Mouse (Mus musculus): ENCODE results near the gene B3galnt1. TPM values are rescaled to one million over a fixed set of nuclear protein-coding genes. Genes with fewer than 3 reads are reported as not detected.

The B3galnt1 gene
- polyA plus RNA-seq, 1 experiment from 2014 or later: 4.3 TPM

DNA sequence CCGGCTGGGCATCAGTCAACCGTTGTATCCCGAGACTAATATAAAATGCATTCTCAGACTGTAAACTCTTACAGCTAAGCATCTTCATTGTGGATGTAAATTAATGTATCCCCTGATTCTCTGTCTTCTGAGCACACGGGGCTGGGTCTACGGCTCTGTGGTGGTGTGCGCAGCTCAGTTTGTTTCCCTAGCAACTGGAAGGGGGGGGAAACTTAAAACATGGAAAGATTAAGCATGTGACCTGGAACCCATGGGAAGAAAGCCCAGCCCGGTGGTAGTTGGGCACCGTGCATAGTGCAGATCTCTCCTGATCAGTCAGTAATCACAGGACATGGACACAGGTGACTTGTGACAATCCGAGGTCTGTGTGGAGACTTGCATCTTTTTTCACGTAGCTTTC lies 63.3 kb downstream of the B3galnt1 start:
- no peaks in the 10 kb centered on the region for H3K36me3 ChIP-seq (ENCODE audit: control insufficient read depth, insufficient read depth)
- ATAC-seq (ENCODE audit: low read depth): no peak
- no peaks in the 10 kb centered on the region for H3K9me3 ChIP-seq (replicated peaks; ENCODE audit: control insufficient read depth, low read length)
- H3K4me3 ChIP-seq (ENCODE audit: low read depth, low read length): no peak overlapping the region
- no peaks in the 10 kb centered on the region for H3K27me3 ChIP-seq (ENCODE audit: control insufficient read depth, insufficient read depth, low read depth, low read length)
- 89% methylated on average over 10 of the region's 10 CpGs for WGBS (ENCODE audit: insufficient replicate concordance)
- H3K27ac ChIP-seq (ENCODE audit: low read length): no peak overlapping the region
- no peak overlapping the region for H3K9ac ChIP-seq (ENCODE audit: low read depth, low read length)
- no peak overlapping the region for H3K4me2 ChIP-seq (ENCODE audit: low read depth, low read length)
- H3K4me1 ChIP-seq (ENCODE audit: control insufficient read depth, low read depth, low read length): no peaks in the 10 kb centered on the region

DNA sequence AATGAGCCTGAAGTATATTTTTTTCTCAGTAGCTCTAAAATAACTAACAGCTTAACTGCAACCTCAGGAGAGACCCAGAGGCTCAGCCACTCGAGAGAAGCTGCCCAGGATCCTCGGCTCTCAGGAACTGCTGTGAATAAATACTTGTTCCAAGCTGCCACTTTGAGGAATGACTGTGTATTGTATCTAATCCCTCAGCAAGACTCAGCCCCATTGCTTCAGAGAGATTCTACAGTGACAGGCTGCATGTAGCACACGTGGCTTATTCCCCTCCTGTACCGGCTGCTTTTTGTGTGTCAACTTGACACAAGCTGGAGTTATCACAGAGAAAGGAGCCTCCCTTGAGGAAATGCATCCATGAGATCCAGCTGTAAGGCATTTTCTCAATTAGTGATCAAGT lies 66.1 kb downstream of the B3galnt1 start:
- ATAC-seq (ENCODE audit: low read depth): no peak
- no peaks in the 10 kb centered on the region for H3K9me3 ChIP-seq (replicated peaks; ENCODE audit: control insufficient read depth, low read length)
- no peaks in the 10 kb centered on the region for H3K4me1 ChIP-seq (ENCODE audit: control insufficient read depth, low read depth, low read length)
- H3K27ac ChIP-seq (ENCODE audit: low read length): no peak overlapping the region
- H3K4me2 ChIP-seq (ENCODE audit: low read depth, low read length): no peak overlapping the region
- no peaks in the 10 kb centered on the region for H3K36me3 ChIP-seq (ENCODE audit: control insufficient read depth, insufficient read depth)
- H3K27me3 ChIP-seq (ENCODE audit: control insufficient read depth, insufficient read depth, low read depth, low read length): no peaks in the 10 kb centered on the region
- no peak overlapping the region for H3K9ac ChIP-seq (ENCODE audit: low read depth, low read length)
- WGBS (ENCODE audit: insufficient replicate concordance): 66% methylated on average over 4 of the region's 4 CpGs
- H3K4me3 ChIP-seq (ENCODE audit: low read depth, low read length): no peak overlapping the region

- Histone ChIP-seq H3K4me1 (ENCODE audit: control insufficient read depth, low read depth, low read length) (no peaks in the 10 kb centered on the region), H3K9me3 (replicated peaks; ENCODE audit: control insufficient read depth, low read length) (no peaks in the 10 kb centered on the region), H3K27me3 (ENCODE audit: control insufficient read depth, insufficient read depth, low read depth, low read length) (no peaks in the 10 kb centered on the region), H3K4me2 (ENCODE audit: low read depth, low read length) (no peak overlapping the region), H3K9ac (ENCODE audit: low read depth, low read length) (no peak overlapping the region), H3K36me3 (ENCODE audit: control insufficient read depth, insufficient read depth) (no peaks in the 10 kb centered on the region), H3K4me3 (ENCODE audit: low read depth, low read length) (no peak overlapping the region), H3K27ac (ENCODE audit: low read length) (no peak overlapping the region)
- 74% methylated on average over 9 of the region's 9 CpGs for WGBS (ENCODE audit: insufficient replicate concordance)
- ATAC-seq (ENCODE audit: low read depth): no peak
These were observed 67.2 kb downstream of the B3galnt1 start for GRCm38 (mm10) chr3:69531511-69531910.

- ATAC-seq (ENCODE audit: low read depth): no peak
- Histone ChIP-seq H3K36me3 (ENCODE audit: control insufficient read depth, insufficient read depth) (no peaks in the 10 kb centered on the region), H3K4me1 (ENCODE audit: control insufficient read depth, low read depth, low read length) (no peaks in the 10 kb centered on the region), H3K27ac (ENCODE audit: low read length) (no peak overlapping the region), H3K27me3 (ENCODE audit: control insufficient read depth, insufficient read depth, low read depth, low read length) (no peaks in the 10 kb centered on the region), H3K4me2 (ENCODE audit: low read depth, low read length) (no peak overlapping the region), H3K9ac (ENCODE audit: low read depth, low read length) (no peak overlapping the region), H3K4me3 (ENCODE audit: low read depth, low read length) (no peak overlapping the region), H3K9me3 (replicated peaks; ENCODE audit: control insufficient read depth, low read length) (no peaks in the 10 kb centered on the region)
- WGBS (ENCODE audit: insufficient replicate concordance): 58% methylated on average over 7 of the region's 7 CpGs
These were observed 69.2 kb downstream of the B3galnt1 start for GRCm38 (mm10) chr3:69529576-69529975.

DNA sequence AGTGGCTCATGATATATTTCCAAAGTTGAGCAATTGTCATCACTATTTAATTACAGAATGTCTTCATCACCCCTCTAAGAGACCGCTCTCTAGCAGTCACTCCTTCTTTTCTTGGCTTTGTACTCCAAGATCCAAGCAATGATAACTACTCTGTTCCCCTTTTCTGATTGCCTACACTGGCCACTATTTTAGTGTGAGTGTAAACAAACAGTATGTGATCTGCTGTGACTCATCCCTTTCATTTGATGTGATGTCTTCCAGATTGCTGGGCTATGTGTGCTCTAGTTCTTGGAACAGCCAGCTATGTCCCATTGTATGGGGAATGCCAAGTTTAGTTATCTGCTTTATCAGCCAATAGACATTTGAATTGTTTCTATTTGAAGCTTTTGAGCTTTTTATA lies 71.4 kb downstream of the B3galnt1 start:
- Histone ChIP-seq H3K4me2 (ENCODE audit: low read depth, low read length) (no peak overlapping the region), H3K4me3 (ENCODE audit: low read depth, low read length) (no peak overlapping the region), H3K27ac (ENCODE audit: low read length) (no peak overlapping the region), H3K27me3 (ENCODE audit: control insufficient read depth, insufficient read depth, low read depth, low read length) (no peaks in the 10 kb centered on the region), H3K9me3 (replicated peaks; ENCODE audit: control insufficient read depth, low read length) (0 out of 2 replicates have a peak, but pooled peaks cover under 1% of the 10 kb centered on the region), H3K4me1 (ENCODE audit: control insufficient read depth, low read depth, low read length) (no peaks in the 10 kb centered on the region), H3K9ac (ENCODE audit: low read depth, low read length) (no peak overlapping the region), H3K36me3 (ENCODE audit: control insufficient read depth, insufficient read depth) (no peaks in the 10 kb centered on the region)
- ATAC-seq (ENCODE audit: low read depth): no peak
- WGBS (ENCODE audit: insufficient replicate concordance): 81% methylated on average over 1 of the region's 1 CpGs

- Histone ChIP-seq H3K4me3 (ENCODE audit: low read depth, low read length) (no peak overlapping the region), H3K4me2 (ENCODE audit: low read depth, low read length) (no peak overlapping the region), H3K36me3 (ENCODE audit: control insufficient read depth, insufficient read depth) (no peaks in the 10 kb centered on the region), H3K9me3 (replicated peaks; ENCODE audit: control insufficient read depth, low read length) (0 out of 2 replicates have a peak, but pooled peaks cover 4% of the 10 kb centered on the region), H3K27ac (ENCODE audit: low read length) (no peak overlapping the region), H3K4me1 (ENCODE audit: control insufficient read depth, low read depth, low read length) (no peaks in the 10 kb centered on the region), H3K27me3 (ENCODE audit: control insufficient read depth, insufficient read depth, low read depth, low read length) (no peaks in the 10 kb centered on the region), H3K9ac (ENCODE audit: low read depth, low read length) (no peak overlapping the region)
- ATAC-seq (ENCODE audit: low read depth): no peak
- WGBS (ENCODE audit: insufficient replicate concordance): 52% methylated on average over 8 of the region's 8 CpGs
These were observed 73.7 kb downstream of the B3galnt1 start for GRCm38 (mm10) chr3:69525072-69525529.

- Histone ChIP-seq H3K36me3 (ENCODE audit: control insufficient read depth, insufficient read depth) (no peaks in the 10 kb centered on the region), H3K27me3 (ENCODE audit: control insufficient read depth, insufficient read depth, low read depth, low read length) (no peaks in the 10 kb centered on the region), H3K4me1 (ENCODE audit: control insufficient read depth, low read depth, low read length) (no peaks in the 10 kb centered on the region), H3K4me2 (ENCODE audit: low read depth, low read length) (no peak overlapping the region), H3K4me3 (ENCODE audit: low read depth, low read length) (no peak overlapping the region), H3K9me3 (replicated peaks; ENCODE audit: control insufficient read depth, low read length) (0 out of 2 replicates have a peak, but pooled peaks cover 4% of the 10 kb centered on the region), H3K9ac (ENCODE audit: low read depth, low read length) (no peak overlapping the region), H3K27ac (ENCODE audit: low read length) (no peak overlapping the region)
- 39% methylated on average over 8 of the region's 8 CpGs for WGBS (ENCODE audit: insufficient replicate concordance)
- no peak for ATAC-seq (ENCODE audit: low read depth)
These were observed 74.2 kb downstream of the B3galnt1 start for GRCm38 (mm10) chr3:69524356-69525071.

Other genes starting within 250 kb of the B3galnt1 start
- gene Nmd3, start 123.0 kb upstream of the B3galnt1 start, polyA plus RNA-seq (2015; fragmentation: Nextera tagmentation; extraction: Ambion mirVana): 48.5 and 60.9 TPM in 2 replicates

Measured in liver, embryonic 16.5 days (tissue).